Mouse (Mus musculus) hindbrain, embryonic 11.5 days (tissue): ENCODE results near the gene Ccar1. TPM values are rescaled to one million over a fixed set of nuclear protein-coding genes. Genes with fewer than 3 reads are reported as not detected.

Source experiments
- ATAC-seq: fragments of 200-750 bp; cut with Nextera tagmentation; 2 replicates; pipeline ENCODE4 v1.8.0; 2017; ENCODE audit warnings: mild to moderate bottlenecking, moderate TSS enrichment, moderate library complexity; ENCODE audit not compliant: low FRiP score
- DNase-seq: peaks from one replicate; pipeline ENCODE4 v3.0.0-alpha.2; 2015; ENCODE audit warnings: low spot score
- H3K27ac ChIP-seq: fragments of 300-500 bp; sonication (generic); 2 replicates; pipeline ENCODE4 v1.5.1; 2014; ENCODE audit warnings: mild to moderate bottlenecking, low read depth, low read length
- H3K27me3 ChIP-seq: fragments of 300-500 bp; sonication (generic); 2 replicates; pipeline ENCODE4 v1.6.1; 2014; ENCODE audit warnings: mild to moderate bottlenecking, low read length, moderate library complexity, mixed read lengths; ENCODE audit not compliant: control insufficient read depth, insufficient read depth
- H3K36me3 ChIP-seq: fragments of 300-500 bp; sonication (generic); 2 replicates; pipeline ENCODE4 v1.6.1; 2014; ENCODE audit warnings: mild to moderate bottlenecking, low read length, moderate library complexity, mixed read lengths; ENCODE audit not compliant: control insufficient read depth, insufficient read depth
- H3K4me1 ChIP-seq: fragments of 300-500 bp; sonication (generic); replicated peaks from 2 replicates; pipeline ENCODE4 v1.6.1; 2014; ENCODE audit warnings: low read length, mixed read lengths; ENCODE audit not compliant: control insufficient read depth, insufficient read depth
- H3K4me2 ChIP-seq: fragments of 300-500 bp; sonication (generic); replicated peaks from 2 replicates; pipeline ENCODE4 v1.6.1; 2014; ENCODE audit warnings: mild to moderate bottlenecking, low read depth, low read length
- H3K4me3 ChIP-seq: fragments of 300-500 bp; sonication (generic); 2 replicates; pipeline ENCODE4 v1.5.1; 2014; ENCODE audit warnings: low read depth, low read length
- H3K9ac ChIP-seq: fragments of 300-500 bp; sonication (generic); 2 replicates; pipeline ENCODE4 v1.6.1; 2014; ENCODE audit warnings: low read depth, low read length
- H3K9me3 ChIP-seq: fragments of 300-500 bp; sonication (generic); 2 replicates; pipeline ENCODE4 v1.6.1; 2016; ENCODE audit warnings: low read length; ENCODE audit not compliant: control insufficient read depth
- WGBS: fragments of 180-500 bp; shearing (Covaris S2); extraction: QIAGEN DNeasy Blood & Tissue Kit; methylation state at CpG from one replicate; pipeline ENCODE4 v1.1.7; 2014; 5-methylcytosine and 5-hydroxymethylcytosine counted together
- polyA plus RNA-seq: library from polyadenylated mRNA; unstranded; fragments of >200 nt; fragmentation: Nextera tagmentation; extraction: Ambion mirVana; gene quantifications from 2 replicates; pipeline ENCODE4 v1.2.1, GENCODE M21; 2014

Gene Ccar1
- polyA plus RNA-seq: 155 and 176 TPM in 2 replicates

DNA sequence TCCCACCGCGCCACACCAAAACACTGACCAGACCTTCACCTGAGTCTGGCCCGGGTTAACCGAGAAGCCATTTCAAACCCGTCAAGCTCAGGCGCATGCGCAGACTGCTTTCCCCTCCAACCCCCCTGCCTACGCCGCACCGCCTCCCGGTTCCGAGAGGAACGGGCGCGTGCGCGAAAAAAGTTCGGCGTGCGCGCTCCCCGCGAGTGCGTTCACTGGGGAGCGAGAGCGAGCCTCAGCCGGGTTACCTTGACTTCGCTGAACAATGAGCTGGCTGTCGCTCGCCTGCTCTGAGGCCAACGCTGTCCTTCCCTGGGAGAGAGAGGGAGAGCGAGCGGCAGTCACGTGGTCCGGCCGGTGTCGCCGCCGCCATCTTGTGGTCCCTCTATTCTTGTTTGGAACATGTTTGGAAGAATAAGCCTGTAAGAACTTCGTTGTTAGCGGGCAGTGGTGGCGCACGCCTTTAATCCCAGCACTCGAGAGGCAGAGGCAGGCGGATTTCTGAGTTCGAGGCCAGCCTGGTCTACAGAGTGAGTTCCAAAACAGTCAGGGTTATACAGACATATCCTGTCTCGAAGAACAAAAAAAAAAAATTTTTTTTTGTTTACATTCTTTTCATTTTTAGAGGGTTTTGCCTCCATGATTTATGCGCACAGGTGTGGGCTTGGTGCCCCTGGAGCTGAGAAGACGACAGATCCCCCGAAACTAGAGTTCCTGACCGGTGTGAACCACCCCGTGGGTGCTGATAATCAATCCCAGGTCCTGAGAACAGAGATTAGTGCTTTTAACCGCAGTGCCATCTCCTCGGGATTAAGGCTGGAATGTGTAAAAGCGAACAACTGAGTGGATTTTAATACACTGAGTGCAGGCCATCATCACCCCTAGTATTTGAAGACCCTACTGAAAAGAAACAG is at the start of gene Ccar1:
Ccar1 (minus strand) TSS at position 110 of the 914 bp plus-strand sequence.
- Histone ChIP-seq H3K4me1 (no peaks in the 10 kb centered on the region), H3K9me3 (no peaks in the 10 kb centered on the region), H3K4me3 (peak within 1 kb of the TSS; percentile 99), H3K4me2 (peak within 1 kb of the TSS; percentile 71), H3K9ac (peak within 1 kb of the TSS; percentile 99), H3K27ac (peak within 1 kb of the TSS; percentile 94), H3K36me3 (peaks cover 9% of the 10 kb centered on the region; the same call in 1 of the 2 replicates), H3K27me3 (no peaks in the 10 kb centered on the region)
- DNase-seq (peak; percentile 100), ATAC-seq (peak; percentile 99)
- 3% methylated on average over 55 of the region's 55 CpGs for WGBS

DNA sequence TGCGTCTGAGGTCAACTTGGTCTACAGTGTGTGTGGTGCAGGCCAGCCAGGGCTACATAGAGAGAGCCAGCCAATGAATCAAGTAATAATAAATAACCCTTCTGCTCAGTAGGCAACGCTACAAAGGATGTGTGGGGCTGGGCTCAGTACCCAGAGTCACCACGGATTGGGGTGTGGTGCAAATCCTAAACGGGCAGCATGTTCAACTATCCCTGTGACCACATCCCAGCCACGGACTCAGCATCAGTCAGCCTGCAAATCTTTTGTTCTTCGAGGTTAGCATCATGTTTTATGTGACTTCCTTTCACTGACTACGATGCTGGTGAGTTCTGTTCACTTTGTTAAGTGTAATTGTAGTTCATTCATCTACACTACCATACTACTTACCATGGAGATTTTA is 48.6 kb upstream of the Ccar1 start:
- 94% methylated on average over 7 of the region's 7 CpGs for WGBS
- H3K4me3 ChIP-seq: no peak overlapping the region

DNA sequence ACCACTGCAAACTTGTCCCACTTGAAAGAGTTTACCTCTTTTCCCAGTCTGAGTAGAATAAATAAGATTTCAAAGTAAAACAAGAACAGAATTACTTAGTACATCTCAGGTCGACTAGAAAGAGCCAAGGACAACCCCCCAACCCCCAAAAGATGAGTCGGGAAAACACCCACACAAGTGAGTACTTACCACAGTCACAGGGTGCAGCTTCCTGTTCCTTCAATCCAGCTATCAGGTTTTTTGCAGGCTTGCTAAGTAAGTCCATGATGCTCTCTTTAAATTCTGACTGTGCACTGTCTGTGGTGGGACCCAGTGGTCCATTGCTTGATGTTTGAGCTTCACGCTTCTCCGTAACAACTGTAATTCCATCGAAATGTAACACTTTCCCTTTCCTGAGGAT is 45.9 kb upstream of the Ccar1 start:
- no peaks in the 10 kb centered on the region for H3K36me3 ChIP-seq
- no peak overlapping the region for H3K27ac ChIP-seq
- WGBS: 96% methylated on average over 5 of the region's 5 CpGs

More for the DNA sequence above, 48.6 kb upstream of the Ccar1 start:
- Histone ChIP-seq H3K4me2 (no peak overlapping the region), H3K36me3 (no peaks in the 10 kb centered on the region), H3K27me3 (no peaks in the 10 kb centered on the region), H3K27ac (no peak overlapping the region), H3K9ac (no peak overlapping the region), H3K4me1 (no peaks in the 10 kb centered on the region), H3K9me3 (no peaks in the 10 kb centered on the region)
- DNase-seq (no peak), ATAC-seq (no peak)

DNA sequence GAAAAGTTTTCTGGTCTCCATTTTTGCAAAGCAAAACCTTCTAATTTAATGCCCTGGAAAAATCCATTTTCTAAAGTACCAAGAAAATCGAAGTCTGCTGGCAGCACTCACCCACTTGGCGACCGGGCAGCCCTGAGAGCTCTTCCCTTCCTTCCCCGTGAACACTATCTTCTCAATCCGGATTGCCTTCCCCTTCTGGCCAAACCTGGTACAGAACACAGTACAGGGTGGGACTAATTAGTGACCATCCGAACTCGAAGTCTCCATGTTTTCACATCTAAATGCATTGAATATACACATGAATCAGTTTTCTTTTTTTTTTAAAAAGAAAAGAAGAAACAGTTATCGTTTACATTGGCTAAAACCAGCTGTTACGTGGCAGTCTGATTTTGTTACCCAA is 40.7 kb upstream of the Ccar1 start:
- H3K4me3 ChIP-seq: no peak overlapping the region
- ATAC-seq: no peak
- H3K4me2 ChIP-seq: no peak overlapping the region
- no peaks in the 10 kb centered on the region for H3K4me1 ChIP-seq
- no peak for DNase-seq
- H3K36me3 ChIP-seq: no peaks in the 10 kb centered on the region
- no peak overlapping the region for H3K9ac ChIP-seq
- WGBS: 85% methylated on average over 9 of the region's 9 CpGs
- H3K27me3 ChIP-seq: no peaks in the 10 kb centered on the region
- H3K9me3 ChIP-seq: no peaks in the 10 kb centered on the region
- no peak overlapping the region for H3K27ac ChIP-seq

More for the DNA sequence above, 45.9 kb upstream of the Ccar1 start:
- H3K27me3 ChIP-seq: no peaks in the 10 kb centered on the region
- H3K9ac ChIP-seq: no peak overlapping the region
- no peaks in the 10 kb centered on the region for H3K4me1 ChIP-seq
- ATAC-seq: no peak
- no peak overlapping the region for H3K4me2 ChIP-seq
- DNase-seq: no peak
- no peaks in the 10 kb centered on the region for H3K9me3 ChIP-seq
- no peak overlapping the region for H3K4me3 ChIP-seq

DNA sequence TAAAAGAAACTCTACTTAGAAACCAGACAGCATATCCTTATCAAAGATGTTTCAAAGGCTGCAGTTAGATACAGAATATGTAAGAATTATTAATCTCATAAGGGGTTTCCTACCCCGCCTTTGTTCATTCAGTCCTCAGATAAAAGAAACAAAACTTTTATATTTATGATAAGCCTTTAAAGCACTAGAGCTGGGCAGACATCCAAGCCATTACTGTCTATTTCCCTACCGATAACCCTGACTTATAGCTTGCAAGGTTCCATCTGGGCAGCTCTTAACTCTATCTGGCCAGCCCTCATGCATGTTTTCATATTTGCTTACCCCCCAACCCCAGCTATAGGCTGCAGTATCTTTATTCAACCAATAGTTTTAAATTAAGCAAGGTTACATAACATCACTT is 39.5 kb upstream of the Ccar1 start:
- 96% methylated on average over 2 of the region's 2 CpGs for WGBS
- Histone ChIP-seq H3K36me3 (no peaks in the 10 kb centered on the region), H3K4me3 (no peak overlapping the region), H3K4me2 (no peak overlapping the region), H3K27me3 (no peaks in the 10 kb centered on the region), H3K4me1 (no peaks in the 10 kb centered on the region), H3K9me3 (no peaks in the 10 kb centered on the region), H3K9ac (no peak overlapping the region), H3K27ac (no peak overlapping the region)
- DNase-seq (no peak), ATAC-seq (no peak)

DNA sequence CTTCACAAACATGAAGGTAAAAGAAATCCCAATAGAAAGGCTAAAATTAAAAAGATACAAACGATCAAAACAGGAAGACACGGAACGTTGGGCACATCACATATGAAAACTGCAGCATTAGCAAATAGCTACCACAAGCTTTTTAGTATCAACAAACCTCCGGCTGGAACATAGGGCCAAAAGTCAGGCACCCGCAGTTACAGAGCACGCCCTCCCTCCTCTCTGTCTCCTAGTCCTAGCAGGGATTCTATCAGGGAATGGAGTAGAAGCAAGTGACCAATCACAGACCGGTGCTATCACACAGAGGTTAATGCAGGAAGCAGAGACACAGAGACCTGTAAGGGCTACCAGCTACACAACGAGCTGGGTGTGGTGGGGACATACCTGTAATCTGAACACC is 32.4 kb upstream of the Ccar1 start:
- DNase-seq (no peak), ATAC-seq (no peak)
- H3K4me1 ChIP-seq: no peaks in the 10 kb centered on the region
- 87% methylated on average over 8 of the region's 8 CpGs for WGBS
- H3K4me3 ChIP-seq: no peak overlapping the region
- H3K27ac ChIP-seq: no peak overlapping the region
- H3K4me2 ChIP-seq: no peak overlapping the region
- peaks cover 8% of the 10 kb centered on the region; the same call in 1 of the 2 replicates for H3K36me3 ChIP-seq
- no peaks in the 10 kb centered on the region for H3K27me3 ChIP-seq
- no peaks in the 10 kb centered on the region for H3K9me3 ChIP-seq
- no peak overlapping the region for H3K9ac ChIP-seq

DNA sequence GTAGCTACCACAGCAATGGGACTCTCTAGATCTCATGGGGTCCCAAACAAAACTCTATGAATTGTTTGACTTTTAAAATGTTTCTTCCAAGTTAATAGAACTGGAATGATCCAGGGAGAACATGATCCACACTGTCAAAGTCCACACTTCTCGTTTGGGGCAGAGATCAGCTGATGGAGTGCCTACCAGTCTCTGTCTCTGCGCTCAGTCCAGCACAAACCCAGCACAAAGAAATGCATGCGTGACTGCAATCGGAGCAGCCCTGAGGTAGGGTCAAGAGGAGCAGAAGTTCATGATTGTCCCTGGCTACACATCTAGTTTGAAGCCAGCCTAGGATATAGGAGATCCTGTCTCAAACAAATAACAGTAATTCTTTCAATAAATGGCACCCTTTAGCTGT is 31.3 kb upstream of the Ccar1 start:
- ATAC-seq (no peak), DNase-seq (no peak)
- no peak overlapping the region for H3K9ac ChIP-seq
- no peak overlapping the region for H3K27ac ChIP-seq
- no peak overlapping the region for H3K4me2 ChIP-seq
- no peaks in the 10 kb centered on the region for H3K9me3 ChIP-seq
- no peaks in the 10 kb centered on the region for H3K27me3 ChIP-seq
- peaks cover 8% of the 10 kb centered on the region; the same call in 1 of the 2 replicates for H3K36me3 ChIP-seq
- WGBS: 69% methylated on average over 4 of the region's 4 CpGs
- H3K4me1 ChIP-seq: no peaks in the 10 kb centered on the region
- H3K4me3 ChIP-seq: no peak overlapping the region

DNA sequence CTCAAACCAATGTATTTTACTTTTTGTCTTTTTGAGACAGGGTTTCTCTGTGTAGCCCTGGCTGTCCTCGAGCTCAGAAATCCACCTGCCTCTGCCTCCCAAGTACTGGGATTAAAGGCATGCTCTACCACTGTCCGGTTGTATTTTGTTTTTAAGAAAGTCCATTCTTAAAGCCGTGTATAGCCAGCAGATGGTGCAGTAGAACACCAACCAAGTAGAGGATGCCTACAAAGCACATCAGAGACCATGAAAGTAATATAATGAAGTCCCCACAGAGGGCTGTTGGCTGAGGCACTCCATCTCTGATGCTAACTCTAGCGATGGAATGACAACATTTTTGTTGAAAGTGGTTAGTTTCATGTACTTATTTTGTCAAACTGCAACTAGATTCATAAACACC is 17.9 kb upstream of the Ccar1 start:
- WGBS: 76% methylated on average over 4 of the region's 4 CpGs
- no peaks in the 10 kb centered on the region for H3K36me3 ChIP-seq
- DNase-seq: no peak

DNA sequence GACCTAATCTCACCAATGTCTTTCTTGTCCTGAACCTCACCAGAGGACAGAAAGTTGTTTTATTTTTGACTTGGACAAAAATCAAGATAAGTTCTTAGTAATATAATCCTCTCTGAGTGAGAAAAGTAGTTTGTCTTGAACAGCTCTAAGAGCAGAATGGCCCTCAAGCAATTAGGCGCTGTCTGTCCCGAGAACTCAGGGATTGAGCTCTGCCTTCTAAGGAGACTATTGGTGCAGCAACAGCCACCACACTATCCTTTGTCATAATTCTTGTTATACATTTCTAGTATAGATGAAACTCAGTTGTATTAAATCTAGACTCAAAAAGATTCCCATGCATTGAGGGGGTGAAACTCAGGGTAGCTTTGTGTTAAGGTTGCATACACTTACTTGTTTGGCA is 16.7 kb upstream of the Ccar1 start:
- Histone ChIP-seq H3K4me3 (no peak overlapping the region), H3K27me3 (no peaks in the 10 kb centered on the region), H3K9me3 (no peaks in the 10 kb centered on the region), H3K36me3 (no peaks in the 10 kb centered on the region), H3K4me1 (no peaks in the 10 kb centered on the region), H3K4me2 (no peak overlapping the region), H3K9ac (no peak overlapping the region), H3K27ac (no peak overlapping the region)
- no peak for ATAC-seq
- WGBS: 100% methylated on average over 2 of the region's 2 CpGs
- no peak for DNase-seq

More for the DNA sequence above, 17.9 kb upstream of the Ccar1 start:
- H3K9me3 ChIP-seq: no peaks in the 10 kb centered on the region
- ATAC-seq: no peak
- H3K9ac ChIP-seq: no peak overlapping the region
- H3K27ac ChIP-seq: no peak overlapping the region
- no peaks in the 10 kb centered on the region for H3K27me3 ChIP-seq
- H3K4me2 ChIP-seq: no peak overlapping the region
- H3K4me1 ChIP-seq: no peaks in the 10 kb centered on the region
- no peak overlapping the region for H3K4me3 ChIP-seq
